Mouse (Mus musculus): ENCODE data around the gene Polr2j.
A peak's percentile ranks its signal among the peaks of the same experiment; 100 is the strongest.

DNA sequence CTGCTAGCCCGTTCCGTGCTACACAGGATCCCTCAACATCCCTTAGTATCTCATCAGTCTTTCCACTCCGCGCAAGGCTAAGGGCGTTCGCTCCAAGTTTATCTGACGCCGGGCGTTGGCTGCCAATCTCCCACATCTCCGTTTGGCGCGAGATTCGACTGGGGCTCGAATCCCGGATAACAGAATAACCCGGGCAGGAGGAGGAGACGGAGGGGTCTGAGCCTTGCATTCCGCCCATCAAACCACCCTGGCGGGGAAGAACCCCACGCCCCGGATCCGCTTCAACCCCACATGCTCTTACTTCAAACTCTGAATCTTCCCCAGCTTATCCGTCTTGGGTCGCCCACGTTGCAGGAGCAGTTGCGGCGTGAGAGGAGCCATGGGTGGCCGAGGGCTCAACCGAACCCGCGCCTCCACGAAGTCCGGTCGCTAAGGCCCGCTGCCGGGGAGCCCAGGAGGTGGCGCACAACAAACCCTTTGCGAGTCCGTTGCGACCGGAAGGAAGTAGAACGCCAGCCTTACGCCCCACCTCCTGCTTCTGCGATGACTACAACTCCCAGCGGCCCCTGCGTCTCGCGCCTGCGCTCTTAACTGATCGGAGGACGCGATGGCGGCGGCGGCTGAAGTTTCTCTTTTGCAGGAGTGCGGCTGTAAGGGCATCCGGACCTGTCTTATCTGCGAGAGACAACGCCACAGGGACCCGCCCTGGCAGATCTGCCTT, 19.3 kb downstream of the Polr2j start, which contains the start of the genes Lrwd1 and Alkbh4:
- TF ChIP-seq CTCF (IDR thresholded peaks at IDR 0.05; ENCODE audit: low read depth), result peak; percentile 89
- no peak for TF ChIP-seq EP300 (IDR thresholded peaks at IDR 0.05; ENCODE audit: low read depth)

Measured in liver, embryonic 14.5 days (tissue).